Mouse (Mus musculus): ENCODE measurements around the gene Mlxipl.

DNA sequence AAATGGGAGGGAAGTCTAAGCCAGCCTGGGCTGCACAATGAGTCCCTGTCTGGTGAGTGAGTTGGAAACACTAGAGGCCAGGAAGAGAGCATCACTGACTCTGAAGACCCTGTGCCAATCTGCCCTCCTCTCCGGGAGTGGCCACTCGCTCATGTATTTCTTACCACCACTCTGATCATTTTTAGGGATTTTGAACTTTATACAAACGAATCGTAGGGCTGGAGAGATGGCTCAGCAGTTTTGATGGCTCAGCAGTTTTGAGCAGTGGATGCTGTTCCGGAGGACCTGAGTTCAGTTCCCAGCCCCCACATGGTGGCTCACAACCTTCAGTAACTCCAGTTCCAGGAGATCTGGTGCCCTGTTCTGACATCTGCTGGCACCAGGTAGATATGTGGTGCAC, 83.3 kb downstream of the Mlxipl start:
- TF ChIP-seq CTCF (IDR thresholded peaks at IDR 0.05; ENCODE audit: low read depth) = no peak
- TF ChIP-seq EP300 (IDR thresholded peaks at IDR 0.05; ENCODE audit: low read depth) = no peak
